Mouse (Mus musculus) liver, postnatal 0 days (tissue): ENCODE results near the gene Relt. TPM values are rescaled to one million over a fixed set of nuclear protein-coding genes. Genes with fewer than 3 reads are reported as not detected.

ENCODE experiments used
- ATAC-seq: fragments of 200-750 bp; cut with Nextera tagmentation; 2 replicates; pipeline ENCODE4 v1.8.0; 2017; ENCODE audit warnings: mild to moderate bottlenecking, moderate library complexity
- DNase-seq: peaks from one replicate; pipeline ENCODE4 v3.0.0-alpha.2; 2016
- H3K27ac ChIP-seq: fragments of 300-500 bp; sonication (generic); 2 replicates; pipeline ENCODE4 v1.5.1; 2014; ENCODE audit warnings: antibody characterized with exemption, moderate library complexity, mild to moderate bottlenecking, low read depth
- H3K27me3 ChIP-seq: fragments of 300-500 bp; sonication (generic); 2 replicates; pipeline ENCODE4 v1.6.1; 2014; ENCODE audit warnings: low read length, control low read depth, mixed read lengths; ENCODE audit not compliant: insufficient read depth
- H3K36me3 ChIP-seq: fragments of 300-500 bp; sonication (generic); replicated peaks from 2 replicates; pipeline ENCODE4 v1.6.1; 2014; ENCODE audit warnings: mild to moderate bottlenecking, control low read depth, low read length, moderate library complexity, mixed read lengths; ENCODE audit not compliant: insufficient read depth
- H3K4me1 ChIP-seq: fragments of 300-500 bp; sonication (generic); 2 replicates; pipeline ENCODE4 v1.6.1; 2014; ENCODE audit warnings: antibody characterized with exemption, mild to moderate bottlenecking, control low read depth; ENCODE audit not compliant: insufficient read depth
- H3K4me2 ChIP-seq: fragments of 300-500 bp; sonication (generic); 2 replicates; pipeline ENCODE4 v1.6.1; 2014; ENCODE audit warnings: low read depth, mild to moderate bottlenecking, low read length, moderate library complexity, mixed read lengths
- H3K4me3 ChIP-seq: fragments of 300-500 bp; sonication (generic); 2 replicates; pipeline ENCODE4 v1.5.1; 2014; ENCODE audit warnings: low read depth, low read length
- H3K9ac ChIP-seq: fragments of 300-500 bp; sonication (generic); replicated peaks from 2 replicates; pipeline ENCODE4 v1.6.1; 2014; ENCODE audit warnings: mild to moderate bottlenecking, moderate library complexity
- H3K9me3 ChIP-seq: fragments of 300-500 bp; sonication (generic); 2 replicates; pipeline ENCODE4 v1.6.1; 2016; ENCODE audit warnings: mild to moderate bottlenecking, control low read depth, low read length, mixed read lengths
- CTCF ChIP-seq: sonication (generic); IDR thresholded peaks from 2 replicates; pipeline ENCODE4 v1.5.1; 2016; ENCODE audit warnings: antibody characterized with exemption, low read depth
- EP300 ChIP-seq: IDR thresholded peaks from 2 replicates; pipeline ENCODE4 v1.6.1; 2016; ENCODE audit warnings: antibody characterized with exemption, low read depth, mild to moderate bottlenecking
- WGBS: fragments of 180-500 bp; shearing (Covaris S2); extraction: QIAGEN DNeasy Blood & Tissue Kit; methylation state at CpG from one replicate; pipeline ENCODE4 v1.1.7; 2014; ENCODE audit not compliant: insufficient replicate concordance; 5-methylcytosine and 5-hydroxymethylcytosine counted together
- polyA plus RNA-seq: library from polyadenylated mRNA; unstranded; fragments of >200 nt; fragmentation: Nextera tagmentation; extraction: Ambion mirVana; gene quantifications from 2 replicates; pipeline ENCODE4 v1.2.1, GENCODE M21; 2015

Relt gene
- polyA plus RNA-seq, 1 experiment from 2014 or later, result 7.5 TPM

GRCm38 (mm10) chr7:100828549-100828948 is 34.7 kb downstream of the Relt start:
- ATAC-seq, result no peak
- Histone ChIP-seq H3K27ac (no peak overlapping the region), H3K27me3 (no peaks in the 10 kb centered on the region), H3K4me3 (no peak overlapping the region), H3K36me3 (0 out of 2 replicates have a peak, but pooled peaks cover 4% of the 10 kb centered on the region), H3K9me3 (no peaks in the 10 kb centered on the region), H3K9ac (no peak overlapping the region), H3K4me1 (no peaks in the 10 kb centered on the region), H3K4me2 (no peak overlapping the region)
- no peak for TF ChIP-seq EP300
- 82% methylated on average over 2 of the region's 2 CpGs for WGBS
- DNase-seq, result no peak

- no peak for TF ChIP-seq CTCF
- TF ChIP-seq EP300, result no peak
- no peak for DNase-seq
- no peak overlapping the region for H3K4me2 ChIP-seq
- 0 out of 2 replicates have a peak, but pooled peaks cover 4% of the 10 kb centered on the region for H3K36me3 ChIP-seq
- H3K4me1 ChIP-seq, result no peaks in the 10 kb centered on the region
- no peaks in the 10 kb centered on the region for H3K9me3 ChIP-seq
- no peak overlapping the region for H3K9ac ChIP-seq
- 79% methylated on average over 3 of the region's 3 CpGs for WGBS
- ATAC-seq, result no peak
- no peaks in the 10 kb centered on the region for H3K27me3 ChIP-seq
- no peak overlapping the region for H3K4me3 ChIP-seq
- no peak overlapping the region for H3K27ac ChIP-seq
Observed at GRCm38 (mm10) chr7:100824661-100825060, 38.6 kb downstream of the Relt start.

DNA sequence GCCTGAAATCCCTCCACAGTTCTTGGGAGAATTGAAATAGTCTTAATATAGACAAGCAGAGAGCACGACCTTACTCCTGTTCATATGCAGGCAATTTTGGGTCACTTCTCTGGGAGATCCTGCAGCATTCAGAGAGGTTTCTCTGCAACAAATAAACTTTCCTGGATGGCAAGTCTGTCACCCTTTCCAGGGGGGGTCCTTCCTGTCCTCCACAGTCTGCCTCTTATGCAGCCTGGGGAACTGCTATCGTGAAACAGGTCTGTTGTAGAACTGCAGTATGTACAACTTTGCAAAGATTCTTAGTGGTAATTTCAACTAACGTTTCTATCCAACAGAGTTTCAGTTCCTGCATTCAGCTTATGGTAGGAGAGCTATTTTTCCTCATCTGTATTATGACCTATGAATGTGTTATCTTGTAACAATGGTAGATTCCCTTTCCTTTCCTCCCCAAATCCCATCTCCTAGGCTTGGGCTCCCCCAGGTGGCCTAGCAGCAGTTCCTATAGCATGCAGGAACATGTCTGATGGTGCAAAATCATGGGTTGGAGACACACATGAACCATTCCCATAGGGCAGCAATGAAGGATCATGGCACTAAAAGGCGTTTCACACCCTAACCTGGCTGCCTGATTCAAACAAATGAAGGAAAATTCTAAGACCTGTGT is 44.7 kb downstream of the Relt start:
- ATAC-seq, result no peak
- Histone ChIP-seq H3K4me3 (no peak overlapping the region), H3K9ac (no peak overlapping the region), H3K9me3 (no peaks in the 10 kb centered on the region), H3K36me3 (no peaks in the 10 kb centered on the region; the same call in 1 of the 2 replicates), H3K27ac (no peak overlapping the region), H3K4me2 (no peak overlapping the region), H3K4me1 (no peaks in the 10 kb centered on the region; the same call in 1 of the 2 replicates), H3K27me3 (no peaks in the 10 kb centered on the region)
- 74% methylated on average over 4 of the region's 4 CpGs for WGBS
- DNase-seq, result no peak
- TF ChIP-seq CTCF (peak; percentile 62), EP300 (no peak)

DNA sequence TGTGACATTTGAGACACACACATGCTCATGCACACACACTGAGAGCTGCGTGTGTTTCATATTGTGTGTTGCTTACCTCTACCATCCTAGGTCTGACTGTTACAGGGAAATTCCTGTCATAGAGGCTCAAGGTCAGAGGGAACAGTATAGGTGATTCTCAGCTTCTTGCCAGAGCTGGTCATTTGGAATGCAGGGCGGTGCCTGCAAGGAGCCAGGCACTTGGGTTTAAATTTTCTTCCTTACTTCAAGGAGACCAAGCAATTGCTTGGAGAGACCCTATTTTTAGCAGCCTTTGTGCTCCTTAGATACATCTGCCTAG is 45.8 kb downstream of the Relt start:
- Histone ChIP-seq H3K27me3 (no peaks in the 10 kb centered on the region), H3K36me3 (no peaks in the 10 kb centered on the region; the same call in 1 of the 2 replicates), H3K4me3 (no peak overlapping the region), H3K27ac (0 out of 2 replicates have a peak overlapping the region, but pooled peaks have one; percentile 22), H3K4me2 (no peak overlapping the region), H3K4me1 (no peaks in the 10 kb centered on the region; the same call in 1 of the 2 replicates), H3K9me3 (no peaks in the 10 kb centered on the region), H3K9ac (no peak overlapping the region)
- ATAC-seq, result no peak
- WGBS, result 58% methylated on average over 2 of the region's 2 CpGs
- no peak for DNase-seq
- no peak for TF ChIP-seq CTCF
- TF ChIP-seq EP300, result no peak

- H3K27ac ChIP-seq, result no peak overlapping the region
- DNase-seq (no peak), ATAC-seq (no peak)
- no peaks in the 10 kb centered on the region for H3K9me3 ChIP-seq
- H3K9ac ChIP-seq, result no peak overlapping the region
- H3K4me3 ChIP-seq, result no peak overlapping the region
- no peak overlapping the region for H3K4me2 ChIP-seq
- WGBS, result 59% methylated on average over 6 of the region's 6 CpGs
- H3K27me3 ChIP-seq, result no peaks in the 10 kb centered on the region
- TF ChIP-seq CTCF (no peak), EP300 (no peak)
- H3K4me1 ChIP-seq, result no peaks in the 10 kb centered on the region; the same call in 1 of the 2 replicates
- no peaks in the 10 kb centered on the region; the same call in 1 of the 2 replicates for H3K36me3 ChIP-seq
Observed at GRCm38 (mm10) chr7:100816759-100817441, 46.3 kb downstream of the Relt start.

DNA sequence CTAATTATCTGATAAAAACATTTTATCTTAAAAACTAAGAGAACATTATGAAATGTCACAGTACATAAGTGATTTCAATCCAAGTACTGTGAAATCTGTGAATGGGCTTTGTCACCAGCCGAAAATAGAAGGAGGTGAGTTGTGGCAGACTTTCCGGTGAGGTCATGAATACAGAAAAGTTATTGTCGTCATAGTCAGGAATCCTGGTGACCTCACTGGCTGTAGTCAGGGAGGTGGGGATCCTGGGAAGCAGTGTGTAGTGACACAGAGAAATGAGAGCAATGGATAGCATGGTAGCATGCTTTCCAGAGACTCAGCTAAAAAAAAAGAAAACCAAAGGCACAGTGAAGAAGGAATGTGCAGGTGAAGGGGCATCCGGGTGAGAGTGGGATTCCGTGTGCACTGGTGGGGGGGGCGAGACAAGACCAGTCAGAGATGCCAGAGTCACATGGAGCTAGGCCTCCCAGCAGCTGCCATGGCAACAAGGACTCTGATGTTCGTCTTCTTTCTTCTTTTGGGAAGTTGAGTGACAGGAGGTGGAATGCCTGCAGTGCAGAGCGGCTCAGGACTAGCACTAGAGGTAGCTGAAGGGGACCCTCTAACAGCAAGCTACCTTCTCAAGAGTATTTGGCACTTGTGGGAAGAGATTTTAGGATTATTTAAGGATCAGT is 47.2 kb downstream of the Relt start:
- Histone ChIP-seq H3K27me3 (no peaks in the 10 kb centered on the region), H3K27ac (no peak overlapping the region), H3K4me1 (no peaks in the 10 kb centered on the region; the same call in 1 of the 2 replicates), H3K36me3 (no peaks in the 10 kb centered on the region; the same call in 1 of the 2 replicates), H3K4me3 (no peak overlapping the region), H3K4me2 (no peak overlapping the region), H3K9ac (no peak overlapping the region), H3K9me3 (no peaks in the 10 kb centered on the region)
- DNase-seq, result no peak
- no peak for ATAC-seq
- WGBS, result 78% methylated on average over 8 of the region's 8 CpGs
- TF ChIP-seq EP300 (no peak), CTCF (no peak)
